ENCODE assay signal across 7 mouse cellular contexts in genomic region chr9:62471041-62471440, GRCm38 (mm10).
"Had no signal": no experiment of that assay in that cellular context is flagged by ENCODE, and none has a peak within 500 bp of the region (broad histone marks: within the 10 kb centered on the region; RNA-seq: fewer than 3 reads in every experiment).

No protein-coding gene starts in this region.

- H3K9ac ChIP-seq: liver, embryonic 15.5 days; neural tube, embryonic 13.5 days; stomach, embryonic 15.5 days had no signal

- H3K27ac ChIP-seq: kidney, postnatal 0 days; left cerebral cortex, adult 2 months; limb, embryonic 10.5 days; liver, embryonic 15.5 days; stomach, embryonic 15.5 days had no signal

- H3K4me1 ChIP-seq: liver, embryonic 15.5 days had no signal

- H3K27me3 ChIP-seq: liver, embryonic 15.5 days; neural tube, embryonic 13.5 days; stomach, embryonic 15.5 days had no signal

- H3K9me3 ChIP-seq: limb, embryonic 10.5 days; liver, embryonic 15.5 days; neural tube, embryonic 13.5 days; stomach, embryonic 15.5 days had no signal

- H3K36me3 ChIP-seq: limb, embryonic 10.5 days; liver, embryonic 15.5 days; neural tube, embryonic 13.5 days; stomach, embryonic 15.5 days had no signal

- H3K4me2 ChIP-seq: liver, embryonic 11.5 days; liver, embryonic 15.5 days; neural tube, embryonic 13.5 days; stomach, embryonic 15.5 days had no signal

- H3K4me3 ChIP-seq: left cerebral cortex, adult 2 months; limb, embryonic 10.5 days; liver, embryonic 15.5 days; neural tube, embryonic 13.5 days; stomach, embryonic 15.5 days had no signal
